Mouse (Mus musculus): ENCODE measurements around the gene Hint2.
A peak's percentile ranks its signal among the peaks of the same experiment; 100 is the strongest.

Gene Hint2

DNA sequence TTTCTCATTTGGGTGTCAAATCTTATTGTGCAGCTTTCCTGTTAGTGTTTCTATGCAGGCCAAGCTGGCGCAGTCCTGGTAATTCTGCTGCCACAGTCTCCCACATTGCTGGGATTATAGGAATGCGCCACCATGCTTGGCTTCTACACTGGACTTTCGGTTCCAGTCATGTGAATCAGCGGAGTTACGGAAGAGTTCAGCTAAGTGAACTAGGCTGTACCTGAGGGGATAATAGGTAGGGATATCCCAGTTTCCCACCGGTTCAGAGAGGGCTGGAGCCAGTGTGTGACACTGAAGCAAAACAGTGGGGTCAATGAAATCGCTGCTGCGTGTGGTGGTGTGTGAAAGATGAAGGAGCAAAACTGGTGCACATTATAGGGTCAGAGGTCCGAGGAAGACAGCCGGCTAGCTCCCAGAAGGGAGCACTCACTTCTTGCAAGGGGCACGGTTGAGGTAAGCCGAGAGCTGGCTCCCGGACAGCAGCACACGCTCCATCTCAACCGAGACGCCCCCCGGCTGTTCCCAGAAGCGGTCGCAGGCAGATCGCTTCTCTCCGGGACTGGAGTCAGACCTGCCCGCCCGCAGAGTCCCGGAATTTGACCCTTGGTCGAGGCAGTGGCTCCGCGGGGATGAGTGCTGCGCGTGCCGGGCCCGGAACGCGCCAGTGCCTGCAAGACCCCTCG is 469 bp downstream of the Hint2 start:
- no peak for DNase-seq (ENCODE audit: low spot score in 2 of 2)

DNA sequence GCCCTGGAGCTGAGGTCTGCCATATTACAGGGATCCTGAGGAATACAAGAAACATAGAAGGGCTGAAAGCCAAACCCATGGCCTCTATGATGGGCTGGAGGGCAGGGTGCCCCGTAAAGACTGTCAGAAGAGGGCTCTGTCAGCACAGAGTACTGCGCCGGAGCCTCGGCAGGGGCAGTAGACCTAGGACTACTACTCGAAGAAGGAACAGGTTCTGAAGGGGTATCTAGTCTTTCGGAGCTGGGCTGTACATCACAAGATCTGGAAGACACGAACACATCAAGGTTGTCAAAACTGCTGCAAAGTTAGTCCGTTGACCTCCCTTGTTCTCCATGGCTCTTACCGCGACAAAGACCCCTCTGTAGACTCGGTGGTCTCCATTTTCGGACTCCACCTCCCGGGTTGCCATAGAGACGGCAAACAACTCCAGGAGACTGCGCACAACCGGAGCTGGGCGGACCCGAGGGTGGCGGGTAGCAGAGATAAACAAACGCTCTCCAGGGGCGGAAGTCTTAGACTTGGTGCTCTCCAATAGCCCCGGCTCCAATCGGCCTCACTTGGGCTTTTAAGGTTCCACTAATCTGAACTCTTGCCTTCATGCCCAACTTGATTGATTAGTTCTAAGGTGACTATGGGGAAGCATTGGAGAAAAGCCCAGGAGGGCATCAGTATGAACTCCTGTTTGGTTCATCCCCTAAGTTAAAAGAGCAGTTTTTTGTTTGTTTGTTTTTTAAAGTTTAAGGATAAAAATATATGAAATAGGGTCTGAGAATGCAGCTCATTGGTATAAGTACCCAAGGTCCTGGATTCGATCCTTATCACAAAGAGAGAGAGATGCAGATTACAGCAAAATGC is 2.9 kb downstream of the Hint2 start, which contains the start of gene Spag8:
TSS of gene Spag8 (minus strand) at position 434 of the 855 bp plus-strand sequence.
- DNase-seq (ENCODE audit: low spot score in 2 of 2), result peak in 1 of 2 experiments; percentile 41

DNA sequence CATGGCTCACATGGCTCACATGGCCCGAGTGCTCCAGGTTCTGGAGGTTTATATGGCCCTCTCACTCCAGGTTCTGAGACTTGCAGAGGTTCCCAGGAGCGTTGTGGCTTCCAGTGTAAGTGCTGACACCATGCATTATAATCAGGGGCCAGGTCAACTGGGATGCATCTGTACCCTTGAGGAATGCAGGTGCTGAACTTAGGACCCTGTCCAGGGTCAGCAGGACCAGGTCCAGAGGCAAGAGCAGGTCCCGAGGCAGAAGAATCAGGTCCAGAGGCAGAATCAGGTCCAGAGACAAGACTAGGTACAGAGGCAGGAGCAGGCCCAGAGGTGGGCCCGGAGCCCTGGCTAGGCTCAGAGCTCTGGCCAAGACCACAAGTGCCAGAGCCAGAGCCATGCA is 3.5 kb downstream of the Hint2 start:
- DNase-seq (ENCODE audit: low spot score in 2 of 2), result no peak

DNA sequence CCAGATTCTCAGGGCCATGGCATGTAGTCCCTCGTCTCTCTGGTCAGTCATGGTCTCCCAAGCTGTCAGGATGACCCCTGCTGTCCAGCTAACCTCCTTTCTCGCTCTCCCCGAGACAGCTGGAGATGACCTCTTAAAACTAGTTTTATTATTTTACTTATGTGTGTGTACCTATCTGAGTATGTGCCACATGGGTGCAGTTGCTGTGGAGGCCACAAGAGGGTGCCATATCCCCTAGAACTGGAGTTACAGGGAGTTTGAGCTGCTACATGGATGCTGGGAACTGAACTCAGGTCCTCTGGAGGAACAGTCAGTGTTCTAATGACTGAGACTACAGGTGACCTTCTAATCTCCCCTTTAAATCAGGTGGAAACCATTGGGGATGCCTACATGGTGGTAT is 6.5 kb downstream of the Hint2 start:
- DNase-seq (ENCODE audit: low spot score in 2 of 2), result no peak

DNA sequence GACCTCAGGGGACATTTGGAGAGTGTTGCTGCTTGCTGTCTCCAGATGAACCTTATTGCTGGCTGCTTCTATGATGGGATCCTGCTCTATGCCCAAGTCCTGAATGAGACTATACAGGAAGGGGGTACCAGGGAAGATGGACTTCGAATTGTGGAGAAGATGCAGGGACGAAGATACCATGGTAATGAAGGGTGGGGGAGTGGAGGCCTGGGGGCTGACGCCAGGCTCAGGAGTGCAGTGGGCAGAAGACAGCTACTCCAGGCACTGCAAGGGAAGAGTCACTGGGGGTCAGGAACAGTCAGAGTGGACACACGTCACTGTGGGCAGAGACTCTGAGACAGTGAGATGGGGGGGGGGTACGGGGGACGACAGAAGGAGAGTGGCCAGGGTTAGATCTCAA is 15.8 kb downstream of the Hint2 start:
- no peak for DNase-seq (ENCODE audit: low spot score in 2 of 2)

DNA sequence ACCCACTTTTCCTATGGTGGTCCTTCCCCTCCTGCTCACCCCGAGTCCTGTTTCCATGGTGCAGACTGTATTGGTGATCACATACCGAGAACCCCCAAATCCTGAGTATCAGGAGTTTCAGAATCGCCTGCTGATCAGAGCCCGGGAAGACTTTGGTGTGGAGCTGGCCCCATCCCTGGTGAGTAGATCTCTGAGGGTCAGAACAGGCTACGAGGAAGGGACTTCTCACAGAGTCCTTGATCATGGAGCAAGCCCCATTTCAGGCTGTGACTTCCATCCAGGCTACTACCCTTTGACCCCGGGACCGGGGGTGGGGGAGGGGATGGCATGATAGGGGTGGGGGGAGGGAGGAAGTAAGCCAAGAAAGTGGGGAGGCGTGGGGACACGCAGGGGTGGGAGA is 16.2 kb downstream of the Hint2 start:
- peak in 1 of 2 experiments; percentile 8 for DNase-seq (ENCODE audit: low spot score in 2 of 2)

DNA sequence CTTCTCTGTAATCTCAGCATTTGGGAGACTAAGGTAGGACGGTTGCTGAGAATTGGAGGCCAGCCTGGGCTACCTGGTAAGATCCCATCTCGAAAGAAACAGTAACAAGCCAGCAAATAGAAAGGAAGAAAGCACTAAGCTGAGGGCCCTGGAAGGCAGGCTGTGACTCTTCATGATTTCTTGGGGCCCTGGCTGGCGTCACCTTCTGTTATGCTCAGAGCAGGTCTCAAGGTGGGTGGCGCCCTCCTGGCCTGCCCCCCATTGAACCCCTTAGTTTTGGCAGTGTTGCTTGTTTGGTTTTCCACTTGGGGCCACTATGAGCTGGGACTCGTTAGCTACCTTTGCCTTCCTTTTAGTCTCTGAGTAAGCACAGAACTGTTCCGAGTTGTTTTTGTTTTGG is 19.5 kb downstream of the Hint2 start:
- peak; percentile 10 to 53 for DNase-seq (ENCODE audit: low spot score in 2 of 2)

DNA sequence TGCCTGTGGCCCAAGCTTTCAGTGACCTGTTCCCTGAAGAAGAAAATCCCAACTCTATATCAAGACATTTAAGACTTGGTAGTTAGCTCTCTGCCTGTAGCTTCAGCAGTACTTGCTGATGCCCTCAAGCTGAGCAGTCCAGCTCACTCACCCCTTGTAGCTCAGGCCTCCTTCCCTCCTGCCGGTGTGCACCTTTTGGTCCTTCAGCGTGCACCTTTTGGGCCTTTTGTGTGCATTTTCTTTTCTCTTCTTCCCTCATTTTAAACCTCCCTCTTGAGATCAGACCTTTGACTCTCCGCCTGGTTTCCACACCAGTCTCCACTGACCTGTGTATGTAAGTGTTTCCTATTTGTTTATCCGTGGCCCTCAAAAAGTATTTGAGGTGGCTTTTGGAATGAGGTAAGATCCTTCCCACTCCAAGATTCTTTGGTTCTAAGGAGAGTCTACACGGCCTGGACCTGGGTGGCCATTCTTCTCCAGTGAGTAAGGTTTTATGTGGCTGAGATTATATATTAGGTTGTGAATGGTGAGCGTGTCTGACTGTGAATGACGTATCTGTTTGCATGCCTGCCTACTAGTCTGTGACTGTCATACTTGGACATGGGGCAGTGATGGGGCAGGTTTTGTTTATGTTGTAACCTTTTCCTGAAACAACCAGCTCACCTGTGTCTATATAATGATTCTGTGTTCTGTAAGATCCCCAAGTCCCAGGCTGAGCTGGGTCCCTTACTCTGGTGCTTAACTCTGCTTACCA is 21.5 kb downstream of the Hint2 start:
- DNase-seq (ENCODE audit: low spot score in 2 of 2), result peak; percentile 6 to 47

DNA sequence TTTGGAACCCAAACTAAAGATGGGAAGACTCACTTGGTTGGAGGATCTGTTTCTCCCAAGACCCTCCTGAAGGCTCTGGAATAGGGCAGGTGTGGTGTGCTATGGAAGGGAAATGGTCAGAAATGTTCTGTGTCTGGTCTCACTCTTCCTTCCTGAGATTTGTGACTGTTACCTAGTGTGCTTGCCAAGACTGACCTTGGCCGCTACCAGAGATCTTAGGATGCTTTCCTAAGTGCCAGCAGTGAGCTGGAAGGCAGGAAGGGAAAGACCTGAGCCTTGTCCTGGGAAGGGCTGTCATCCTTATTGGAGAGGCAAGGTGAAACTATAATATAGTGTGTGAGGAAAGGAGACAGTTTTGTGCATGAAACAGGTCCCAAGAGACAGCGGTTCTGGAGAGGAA is 22.5 kb downstream of the Hint2 start:
- DNase-seq (ENCODE audit: low spot score in 2 of 2), result no peak

DNA sequence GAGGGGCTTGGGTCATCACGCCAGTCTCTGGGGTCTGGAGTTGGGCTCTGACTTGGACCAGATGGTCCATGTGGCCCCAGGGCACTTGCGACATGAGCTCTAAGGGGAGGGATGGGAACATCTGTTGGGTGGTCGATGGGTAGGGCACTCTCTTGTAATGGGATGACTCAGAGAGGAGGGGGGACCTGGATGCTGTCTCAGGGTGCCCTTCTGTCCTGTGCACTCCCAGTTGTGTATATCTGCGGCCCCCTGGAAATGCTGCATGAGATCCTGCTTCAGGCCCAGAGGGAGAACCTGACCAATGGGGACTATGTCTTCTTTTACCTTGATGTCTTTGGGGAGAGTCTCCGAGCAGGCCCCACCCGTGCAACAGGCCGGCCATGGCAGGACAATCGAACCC is 23.0 kb downstream of the Hint2 start:
- DNase-seq (ENCODE audit: low spot score in 2 of 2), result peak; percentile 11 to 58

DNA sequence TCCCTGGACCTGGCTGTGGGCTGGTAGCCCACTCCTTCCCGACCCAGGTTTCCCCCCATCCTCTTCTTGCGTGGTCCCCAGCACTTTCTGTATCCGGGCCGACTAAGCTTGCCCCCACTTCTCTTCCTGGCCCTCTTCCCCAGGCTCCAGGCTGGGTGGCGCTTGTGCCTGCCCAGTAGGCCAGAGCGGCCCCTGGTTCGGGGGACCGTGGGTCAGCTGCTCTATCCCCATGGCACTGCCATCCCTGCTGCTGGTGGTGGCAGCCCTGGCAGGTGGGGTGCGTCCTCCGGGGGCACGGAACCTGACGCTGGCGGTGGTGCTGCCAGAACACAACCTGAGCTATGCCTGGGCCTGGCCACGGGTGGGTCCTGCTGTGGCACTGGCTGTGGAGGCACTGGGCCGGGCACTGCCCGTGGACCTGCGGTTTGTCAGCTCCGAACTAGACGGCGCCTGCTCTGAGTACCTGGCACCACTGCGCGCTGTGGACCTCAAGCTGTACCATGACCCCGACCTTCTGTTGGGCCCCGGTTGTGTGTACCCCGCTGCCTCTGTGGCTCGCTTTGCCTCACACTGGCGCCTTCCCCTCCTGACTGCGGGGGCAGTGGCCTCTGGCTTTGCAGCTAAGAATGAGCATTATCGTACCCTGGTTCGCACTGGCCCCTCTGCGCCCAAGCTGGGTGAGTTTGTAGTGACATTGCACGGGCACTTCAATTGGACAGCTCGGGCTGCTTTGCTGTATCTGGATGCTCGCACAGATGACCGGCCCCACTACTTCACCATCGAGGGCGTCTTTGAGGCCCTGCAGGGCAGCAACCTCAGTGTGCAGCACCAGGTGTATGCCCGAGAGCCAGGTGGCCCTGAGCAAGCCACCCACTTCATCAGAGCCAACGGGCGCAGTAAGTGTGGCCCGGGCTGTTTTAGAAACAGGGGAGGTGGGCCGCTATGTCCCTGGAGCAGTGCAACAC is 24.0 kb downstream of the Hint2 start:
- peak; percentile 14 to 62 for DNase-seq (ENCODE audit: low spot score in 2 of 2)

DNA sequence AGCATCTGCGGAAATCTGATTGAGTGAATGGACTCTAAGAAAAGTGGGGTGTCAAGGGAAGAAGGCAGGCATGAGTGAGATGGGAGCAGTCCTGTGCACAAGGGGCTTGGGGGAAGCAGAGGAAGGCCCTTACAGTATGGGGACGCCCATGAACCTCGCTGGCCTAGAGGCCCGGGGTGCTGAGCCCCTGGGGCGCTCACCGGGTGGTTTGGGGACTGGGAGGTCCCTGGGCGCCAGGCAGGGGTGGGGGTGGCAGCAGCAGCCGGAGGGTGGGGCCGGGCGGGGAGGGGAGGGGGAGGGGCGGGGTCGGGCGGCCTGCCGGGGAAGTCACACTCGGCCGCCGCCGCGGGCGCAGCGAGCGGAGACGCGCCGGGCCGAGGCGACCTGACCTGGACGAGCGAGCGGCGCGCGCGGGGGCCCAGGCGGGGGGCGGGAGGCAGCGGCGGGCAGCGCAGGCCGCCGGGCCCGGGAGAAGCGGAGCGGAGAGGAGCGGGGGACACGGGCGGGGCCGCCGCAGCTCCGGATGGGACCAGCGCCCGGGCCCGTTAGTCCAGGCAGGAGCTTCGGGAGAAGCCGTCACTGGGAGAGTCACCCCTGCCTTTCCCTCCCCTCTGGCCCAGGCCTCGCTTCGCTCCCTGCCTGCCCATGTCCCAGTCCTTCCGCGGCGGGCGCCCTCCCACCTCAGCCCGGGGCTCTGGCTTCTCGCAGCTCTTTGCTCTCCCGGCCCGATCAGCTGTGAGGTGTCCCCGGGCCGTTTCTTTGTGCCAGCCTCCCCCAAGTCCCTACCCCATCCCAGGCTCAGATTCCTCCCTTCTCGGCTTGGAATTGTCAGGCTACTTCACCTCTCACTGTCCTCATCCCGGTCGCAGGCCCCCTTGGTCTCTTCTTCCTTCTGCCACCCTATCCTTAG is 25.0 kb downstream of the Hint2 start, which contains the start of gene Npr2:
TSS of gene Npr2 (plus strand) at position 890 of the 910 bp plus-strand sequence.
- DNase-seq (ENCODE audit: low spot score in 2 of 2), result peak; percentile 19 to 65

DNA sequence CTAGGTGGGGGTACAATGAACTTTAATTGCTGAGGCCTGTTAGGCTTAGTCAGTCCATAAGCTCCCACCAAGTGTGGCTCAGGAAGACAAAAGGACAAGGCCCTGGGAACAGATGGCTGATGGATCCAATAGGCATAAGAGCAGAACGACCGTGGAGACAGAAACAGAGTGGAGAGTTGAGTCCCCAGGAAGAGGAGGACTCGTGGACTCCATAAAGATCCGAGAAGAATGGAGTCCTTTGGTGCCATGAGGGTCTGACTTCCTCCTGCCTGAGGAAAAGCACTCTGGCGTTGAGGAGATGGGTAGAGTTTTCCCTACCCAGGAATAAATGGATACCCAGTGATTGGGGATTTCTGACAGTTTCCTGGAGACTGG is 25.6 kb downstream of the Hint2 start:
- peak; percentile 9 to 55 for DNase-seq (ENCODE audit: low spot score in 2 of 2)

DNA sequence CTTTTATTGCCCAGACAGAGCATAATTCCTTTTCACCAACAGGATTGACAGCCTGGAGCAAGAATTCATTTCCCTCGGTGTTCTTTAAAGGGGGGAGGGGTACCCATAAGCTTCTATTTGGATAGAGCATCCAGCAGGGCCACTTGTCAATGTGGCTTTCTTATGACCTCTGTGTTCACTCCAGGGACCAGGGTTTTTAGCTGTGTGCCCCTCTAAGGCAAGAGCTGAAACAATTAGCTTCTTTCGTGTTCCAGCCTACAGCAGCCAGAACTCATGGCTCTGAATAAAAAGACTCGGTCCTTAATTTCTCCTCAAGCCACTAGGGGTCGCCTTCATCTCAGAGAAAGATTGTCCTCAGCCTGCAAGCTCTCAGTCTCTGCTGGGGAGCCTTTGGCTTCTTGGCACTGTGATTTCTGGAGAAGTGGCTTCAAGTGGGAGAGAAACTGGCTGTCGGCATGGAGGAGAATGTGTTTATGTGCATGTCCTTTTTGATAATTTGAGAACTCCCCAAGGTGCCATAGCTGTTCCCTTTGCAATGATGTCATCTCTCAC is 26.2 kb downstream of the Hint2 start:
- DNase-seq (ENCODE audit: low spot score in 2 of 2), result peak; percentile 71 to 83

DNA sequence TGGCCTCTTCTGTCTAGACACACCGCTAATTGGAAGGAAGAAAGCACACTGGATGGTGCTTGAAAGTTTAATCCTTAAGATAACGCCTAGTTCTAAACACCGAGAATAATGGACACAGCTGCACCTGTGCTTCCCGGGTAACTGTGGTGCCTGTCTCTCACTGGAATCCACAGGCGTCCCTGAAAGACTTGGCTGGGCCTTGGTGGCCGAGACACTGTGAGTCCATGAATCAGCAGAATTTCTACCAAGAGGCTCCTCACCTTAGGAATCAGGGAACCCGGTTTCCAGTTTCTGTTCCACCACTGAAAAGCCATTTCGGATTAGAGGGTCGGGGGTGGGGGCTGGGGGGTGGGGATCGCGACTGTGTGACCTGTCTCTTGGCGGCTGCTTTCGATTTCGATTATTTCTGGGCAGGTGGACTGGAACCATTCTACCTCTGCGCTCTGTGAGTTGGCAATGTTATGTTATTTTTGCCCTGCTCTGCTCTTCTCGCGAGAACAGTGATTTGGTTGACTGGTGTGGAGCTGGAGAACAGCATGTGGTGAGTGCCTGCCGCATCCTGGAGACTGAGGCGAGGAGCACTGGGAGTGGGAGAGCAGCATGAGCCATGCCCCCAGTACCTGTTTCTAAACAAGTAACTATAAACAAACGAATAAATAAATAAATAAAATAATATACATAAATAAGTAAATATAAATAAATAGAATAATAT is 27.0 kb downstream of the Hint2 start:
- DNase-seq (ENCODE audit: low spot score in 2 of 2), result peak; percentile 9 to 58

DNA sequence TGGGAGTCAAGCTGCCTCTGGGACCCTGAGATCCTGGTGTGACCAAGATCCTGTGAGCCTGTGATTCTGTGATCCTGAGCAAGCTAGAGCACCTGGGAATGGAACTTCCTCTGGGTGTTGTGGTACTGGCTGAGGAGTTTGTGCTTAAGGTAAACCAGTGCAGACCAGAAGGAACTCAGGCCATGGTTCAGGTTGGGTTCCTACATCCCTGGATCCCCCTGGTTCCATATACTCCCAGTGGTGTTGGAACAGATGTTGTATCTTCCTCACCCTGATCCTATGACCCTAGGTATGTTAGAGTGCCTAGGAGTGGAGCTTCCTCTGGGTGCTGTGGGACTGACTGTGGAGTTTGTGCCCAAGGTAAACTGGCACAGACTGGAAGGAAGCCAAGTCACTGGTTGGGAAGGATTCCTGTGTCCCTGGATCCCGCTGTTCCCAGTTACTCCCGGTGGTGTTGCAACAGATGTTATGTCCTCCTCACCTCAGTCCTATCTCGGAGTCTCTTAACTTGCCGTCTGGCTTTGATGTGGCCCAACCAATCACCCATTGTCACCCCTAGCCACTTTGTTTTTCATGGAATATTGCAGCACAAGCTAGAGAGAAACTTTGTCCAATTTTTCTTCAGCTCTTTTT is 36.0 kb downstream of the Hint2 start:
- DNase-seq (ENCODE audit: low spot score in 2 of 2), result peak; percentile 8 to 52

DNA sequence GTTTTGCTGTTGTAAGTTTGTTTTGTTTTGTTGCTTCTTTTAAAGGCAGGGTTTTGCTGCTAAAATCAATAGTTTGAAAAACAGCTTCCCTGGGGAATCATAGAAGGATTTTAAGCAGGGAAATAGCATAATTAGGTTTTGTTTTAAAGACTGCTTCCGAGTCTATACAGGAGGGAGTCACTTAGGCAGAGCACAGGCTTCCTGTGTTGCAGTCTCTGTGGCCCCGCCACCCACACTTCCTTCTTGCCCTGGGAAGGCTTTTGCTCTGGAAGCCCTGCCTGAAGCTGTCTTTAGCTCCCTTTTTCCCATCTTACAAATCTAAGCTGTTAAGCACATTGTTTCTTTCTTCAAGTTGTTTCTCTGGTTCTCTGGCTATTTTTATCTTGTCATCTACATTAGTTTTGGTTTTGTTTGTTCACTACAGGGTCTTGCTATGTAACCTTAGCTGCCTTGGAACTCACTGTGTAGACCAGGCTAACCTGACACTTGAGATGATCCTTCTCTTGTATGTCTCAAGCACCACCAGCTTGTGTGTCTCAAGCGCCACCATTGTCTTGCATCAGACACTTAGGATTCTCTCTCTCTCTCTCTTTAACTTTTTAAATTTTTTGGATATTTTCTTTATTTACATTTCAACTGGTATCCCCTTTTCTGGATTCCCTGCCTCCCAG is 43.1 kb downstream of the Hint2 start:
- DNase-seq (ENCODE audit: low spot score in 2 of 2), result peak; percentile 28 to 64

DNA sequence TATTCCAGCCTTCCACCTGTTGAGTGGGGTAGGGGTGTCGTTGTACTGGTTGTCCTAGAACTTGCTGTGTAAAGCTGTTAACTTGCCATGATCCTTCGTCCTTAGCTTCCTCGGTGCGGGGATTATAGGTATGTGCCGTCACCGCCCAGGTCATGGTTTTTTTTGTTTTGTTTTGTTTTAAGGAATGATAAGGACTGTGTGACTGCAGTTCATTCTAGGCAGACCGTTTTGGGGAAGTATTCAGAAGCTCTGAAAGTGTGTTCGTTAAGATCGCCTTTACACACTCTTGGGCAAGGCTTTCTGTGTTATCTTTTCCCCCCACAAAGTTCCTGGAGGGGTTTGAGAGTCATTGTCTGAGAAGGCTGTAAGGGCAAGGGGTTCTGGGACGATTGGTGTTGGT is 43.7 kb downstream of the Hint2 start:
- peak; percentile 11 to 53 for DNase-seq (ENCODE audit: low spot score in 2 of 2)

Data from spleen, postnatal 4 days (tissue).